Mouse (Mus musculus) bone marrow macrophage, adult 2 months (primary cell): ENCODE data around the gene Ddx39b.

Experiments used
- CTCF ChIP-seq: IDR thresholded peaks from 2 replicates; pipeline ENCODE4 v1.5.1; 2012; ENCODE audit warnings: low read depth, mild to moderate bottlenecking, low read length, moderate library complexity
- POLR2A ChIP-seq: IDR thresholded peaks from 2 replicates; pipeline ENCODE4 v1.6.1; 2012; ENCODE audit warnings: mild to moderate bottlenecking, low read depth, low read length, borderline replicate concordance

DNA sequence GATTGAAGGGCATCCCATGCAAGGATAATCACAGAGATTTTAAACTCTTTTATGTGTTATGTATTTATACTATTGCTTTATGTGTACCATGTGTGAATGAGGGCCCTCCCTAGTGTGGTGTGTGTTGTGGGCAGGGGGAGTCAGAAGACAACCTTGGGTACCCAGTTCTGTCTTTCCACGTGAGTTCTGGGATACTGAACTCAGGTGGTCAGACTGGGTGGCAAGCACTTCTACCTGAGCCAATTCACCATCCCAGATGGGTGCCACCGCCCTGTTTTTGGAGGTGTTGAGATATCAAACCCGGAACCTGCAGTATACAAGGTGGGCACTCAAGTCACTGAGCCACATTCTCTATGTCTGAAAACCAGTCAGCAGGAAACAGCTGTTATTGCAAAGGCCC, 30.7 kb downstream of the Ddx39b start:
- no peak for TF ChIP-seq CTCF
- no peak for TF ChIP-seq POLR2A
